ENCODE assay signal across 8 mouse cellular contexts in the genomic region with DNA sequence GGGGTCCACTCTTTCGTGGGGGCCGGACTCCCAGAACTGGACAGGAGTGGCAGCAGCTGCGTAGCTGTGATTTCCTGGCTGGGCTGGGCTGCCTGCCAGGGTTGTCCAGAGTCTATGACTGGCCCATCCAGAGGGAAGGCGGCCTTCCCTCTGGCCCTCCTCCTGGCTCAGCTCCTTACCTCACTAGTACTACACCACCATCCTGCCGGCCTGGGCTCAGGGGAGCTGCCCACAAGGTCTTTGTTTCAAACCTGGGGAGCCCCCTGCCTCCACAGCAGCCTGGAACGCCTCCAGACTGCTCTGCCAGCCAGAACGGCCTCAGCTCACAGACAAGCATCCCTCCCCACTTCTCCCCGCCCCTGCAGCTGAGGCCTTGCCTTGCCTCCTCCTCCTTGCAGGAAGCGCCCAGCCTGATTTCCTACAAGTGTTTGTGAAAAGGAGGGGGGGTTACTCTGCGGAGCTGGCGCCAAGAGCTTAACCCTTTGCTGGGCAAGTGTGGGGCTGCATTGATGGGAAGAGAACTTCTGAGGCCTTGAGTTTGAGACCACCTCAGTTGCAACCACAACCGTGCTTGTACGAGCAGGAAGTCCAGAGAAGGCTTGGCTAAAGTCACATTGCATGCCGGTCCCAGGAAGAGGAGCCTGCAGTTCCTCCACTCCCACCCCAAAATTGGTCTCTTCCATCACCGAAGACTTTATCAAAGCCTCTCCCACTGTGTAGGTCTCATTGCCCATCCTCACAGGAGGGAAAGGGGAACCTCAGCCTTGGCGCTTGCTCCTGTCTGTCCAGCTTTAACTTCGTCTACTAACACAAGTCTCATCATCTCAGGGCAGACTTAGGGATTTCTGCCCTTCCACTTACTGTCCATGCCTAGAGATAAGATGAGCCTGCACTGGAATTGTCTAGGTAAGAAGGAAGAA. TPM values are rescaled to one million over a fixed set of nuclear protein-coding genes. Genes with fewer than 3 reads are reported as not detected.
DNase-seq lines count a peak whose midpoint lies in the region; ATAC-seq and TF ChIP-seq lines count a peak whose summit lies in the region.

A gene (minus strand): TSS at position 315 of the 920 bp plus-strand sequence.

- TF ChIP-seq RAD21 in MEL (IDR thresholded peaks at IDR 0.05; ENCODE audit: low read depth, low read length), result no peak

- peak in 1 of 2 experiments; percentile 42; a peak in 2 of 4 replicates for TF ChIP-seq EP300 in MEL (IDR thresholded peaks at IDR 0.05; ENCODE audit: low read depth in 1 of 2, low read length in 2 of 2)

- no peaks in the 10 kb centered on the region; the same call in 1 of the 2 replicates for H3K79me2 ChIP-seq in MEL (ENCODE audit: control insufficient read depth, insufficient read depth, low read length, poor library complexity)

- ATAC-seq in hindbrain, embryonic 13.5 days (ENCODE audit: low FRiP score), result peak; percentile 77

- H3K27ac ChIP-seq in MEL (ENCODE audit: control insufficient read depth, low read depth, low read length), result peak within 1 kb of the TSS; percentile 56
- H3K27ac ChIP-seq in hindbrain, embryonic 13.5 days, result peak within 1 kb of the TSS; percentile 83

- H3K36me3 ChIP-seq in MEL (ENCODE audit: control insufficient read depth in 1 of 2, insufficient read depth in 2 of 2, low read length in 2 of 2), result peaks cover 0 to 52% of the 10 kb centered on the region in 2 experiments; a peak in 2 of 4 replicates
- no peaks in the 10 kb centered on the region for H3K36me3 ChIP-seq in hindbrain, embryonic 13.5 days

- 17% methylated on average over 17 of the region's 17 CpGs for WGBS in hindbrain, embryonic 13.5 days

- peak within 1 kb of the TSS; percentile 43 for H3K9ac ChIP-seq in MEL (ENCODE audit: control insufficient read depth, low read depth, low read length, poor library complexity, severe bottlenecking)
- H3K9ac ChIP-seq in hindbrain, embryonic 13.5 days, result peak within 1 kb of the TSS; percentile 63

- DNase-seq in MEL (ENCODE audit: low read depth, low spot score), result peak; percentile 91
- DNase-seq in cerebellum, postnatal 25 days, result peak; percentile 19 to 59
- peak; percentile 38 to 57 for DNase-seq in frontal cortex, postnatal 25 days (ENCODE audit: low spot score in 2 of 2)
- peak; percentile 56 to 69 for DNase-seq in layer of hippocampus, postnatal 36 days
- peak; percentile 94 for DNase-seq in lung, postnatal 25 days (ENCODE audit: low spot score)
- peak; percentile 68 for DNase-seq in retina, embryonic 14.5 days (ENCODE audit: low spot score)
- peak; percentile 87 for DNase-seq in thymus, postnatal 4 days

- no peaks in the 10 kb centered on the region for H3K9me3 ChIP-seq in MEL (replicated peaks; ENCODE audit: insufficient read depth, low read length)
- H3K9me3 ChIP-seq in hindbrain, embryonic 13.5 days, result no peaks in the 10 kb centered on the region

- peak in 1 of 2 experiments; percentile 65; a peak in 2 of 4 replicates for TF ChIP-seq POLR2A in MEL (IDR thresholded peaks at IDR 0.05; ENCODE audit: control insufficient read depth in 1 of 2, insufficient read depth in 1 of 2, low read depth in 1 of 2, low read length in 2 of 2, poor library complexity in 1 of 2)

- no peak for TF ChIP-seq CTCF in MEL (IDR thresholded peaks at IDR 0.05 in 2 of 3, conservative IDR thresholded peaks at IDR 0.05 in 1 of 3; ENCODE audit: control insufficient read depth in 1 of 3, insufficient read depth in 1 of 3, low read depth in 2 of 3, low read length in 3 of 3, poor library complexity in 1 of 3, severe bottlenecking in 1 of 3)

- H3K4me3 ChIP-seq in MEL (ENCODE audit: control insufficient read depth in 1 of 2, insufficient read depth in 1 of 2, low read depth in 2 of 2, low read length in 2 of 2), result peak within 1 kb of the TSS; percentile 24 to 30
- peak within 1 kb of the TSS; percentile 19 for H3K4me3 ChIP-seq in hindbrain, embryonic 13.5 days

- peaks cover 14 to 85% of the 10 kb centered on the region in 2 experiments for H3K4me1 ChIP-seq in MEL (ENCODE audit: control insufficient read depth in 1 of 2, insufficient read depth in 2 of 2, low read length in 2 of 2)
- peaks cover 58% of the 10 kb centered on the region for H3K4me1 ChIP-seq in hindbrain, embryonic 13.5 days (replicated peaks)

- peak within 1 kb of the TSS; percentile 42 for H3K4me2 ChIP-seq in hindbrain, embryonic 13.5 days

- H3K27me3 ChIP-seq in MEL (ENCODE audit: control insufficient read depth in 1 of 2, insufficient read depth in 2 of 2, low read length in 2 of 2), result no peaks in the 10 kb centered on the region
- H3K27me3 ChIP-seq in hindbrain, embryonic 13.5 days, result 0 out of 2 replicates have a peak, but pooled peaks cover 2% of the 10 kb centered on the region

TF ChIP-seq in MEL, 35 proteins besides CTCF, POLR2A, EP300 and RAD21:
- no peak for TF ChIP-seq MEF2A (IDR thresholded peaks at IDR 0.05; ENCODE audit: extremely low read depth, insufficient replicate concordance, low read depth, low read length, poor library complexity, severe bottlenecking)
- TF ChIP-seq ZNF384 (IDR thresholded peaks at IDR 0.05; ENCODE audit: low read depth, low read length), result no peak
- TF ChIP-seq SIN3A (IDR thresholded peaks at IDR 0.05; ENCODE audit: low read length), result peak; percentile 90
- peak; percentile 98 for TF ChIP-seq CHD1 (IDR thresholded peaks at IDR 0.05; ENCODE audit: low read depth, low read length)
- peak; percentile 93 for TF ChIP-seq MAZ (IDR thresholded peaks at IDR 0.05; ENCODE audit: low read depth, low read length)
- TF ChIP-seq ZMIZ1 (IDR thresholded peaks at IDR 0.05; ENCODE audit: low read depth, low read length), result peak; percentile 42
- TF ChIP-seq MXI1 (IDR thresholded peaks at IDR 0.05; ENCODE audit: low read depth, low read length), result peak; percentile 29; the same call in 1 of the 2 replicates
- peak; percentile 47; the same call in 1 of the 2 replicates for TF ChIP-seq RCOR1 (IDR thresholded peaks at IDR 0.05; ENCODE audit: low read depth, low read length)
- peak; percentile 73; the same call in 1 of the 2 replicates for TF ChIP-seq TBP (IDR thresholded peaks at IDR 0.05; ENCODE audit: low read depth, low read length)
- 0 out of 2 replicates have a peak, but pooled peaks have one; percentile 73 for TF ChIP-seq E2F4 (IDR thresholded peaks at IDR 0.05; ENCODE audit: borderline replicate concordance, low read depth, low read length)
- TF ChIP-seq GABPA (IDR thresholded peaks at IDR 0.05; ENCODE audit: low read depth, low read length), result no peak
- no peak for TF ChIP-seq ELF1 (IDR thresholded peaks at IDR 0.05; ENCODE audit: low read depth, low read length)
- 0 out of 2 replicates have a peak, but pooled peaks have one; percentile 35 for TF ChIP-seq MYC (IDR thresholded peaks at IDR 0.05; ENCODE audit: low read depth, low read length)
- TF ChIP-seq HCFC1 (IDR thresholded peaks at IDR 0.05; ENCODE audit: low read depth, low read length), result peak; percentile 69; the same call in 1 of the 2 replicates
- TF ChIP-seq UBTF (IDR thresholded peaks at IDR 0.05; ENCODE audit: borderline replicate concordance, insufficient read depth, low read depth, low read length), result no peak
- peak; percentile 31; the same call in 1 of the 2 replicates for TF ChIP-seq NELFE (IDR thresholded peaks at IDR 0.05; ENCODE audit: low read depth, low read length)
- TF ChIP-seq JUND (IDR thresholded peaks at IDR 0.05; ENCODE audit: low read depth, low read length), result no peak
- TF ChIP-seq MAFK (IDR thresholded peaks at IDR 0.05; ENCODE audit: borderline replicate concordance, low read depth, low read length), result no peak
- no peak for TF ChIP-seq CHD2 (IDR thresholded peaks at IDR 0.05; ENCODE audit: low read length)
- TF ChIP-seq ETS1 (IDR thresholded peaks at IDR 0.05; ENCODE audit: low read depth, low read length), result 0 out of 2 replicates have a peak, but pooled peaks have one; percentile 48
- TF ChIP-seq GATA1 (IDR thresholded peaks at IDR 0.05; ENCODE audit: low read depth, low read length), result peak; percentile 7; the same call in 1 of the 2 replicates
TF ChIP-seq in MEL: peak in this region for 13.

RNA-seq across cellular contexts. Expression of the gene that starts here (rescaled TPM):
- total RNA-seq in MEL (2012; rRNA removed), result 3.9 and 6.2 TPM in 2 replicates
- 10 to 100 TPM in 1 of 2 experiments, not detected in 1; 14.1 TPM for polyA plus RNA-seq in MEL (2012; ENCODE audit: insufficient read depth in 1 of 2, insufficient read length in 2 of 2, low read depth in 1 of 2, low replicate concordance in 2 of 2, missing spikeins in 1 of 2)
- 6.0 and 6.2 TPM in 2 replicates for polyA plus RNA-seq in hindbrain, embryonic 13.5 days (2015; fragmentation: Nextera tagmentation; extraction: Ambion mirVana)
- 1 to 10 TPM; 2.8 to 3.0 TPM for total RNA-seq in layer of hippocampus, postnatal 36 days (2021)

Comparison
In these comparisons a context has a peak if more than half of its experiments do, and no peak if none do; other contexts are left out.
1. Peak in every context shown above with its lines: DNase-seq, ATAC-seq, H3K4me3 ChIP-seq and H3K27ac ChIP-seq.
2. DNase-seq: peak in every context shown above with its lines; median percentile 94 in lung, postnatal 25 days; 91 in MEL; 87 in thymus, postnatal 4 days; 68 in retina, embryonic 14.5 days; 62 in layer of hippocampus, postnatal 36 days; 48 in frontal cortex, postnatal 25 days; 39 in cerebellum, postnatal 25 days.